Mouse (Mus musculus): ENCODE results near the gene Anpep.

Anpep gene

GRCm38 (mm10) chr7:79866294-79867000 lies 5.6 kb upstream of the Anpep start:
- DNase-seq (ENCODE audit: low read depth), result no peak

DNA sequence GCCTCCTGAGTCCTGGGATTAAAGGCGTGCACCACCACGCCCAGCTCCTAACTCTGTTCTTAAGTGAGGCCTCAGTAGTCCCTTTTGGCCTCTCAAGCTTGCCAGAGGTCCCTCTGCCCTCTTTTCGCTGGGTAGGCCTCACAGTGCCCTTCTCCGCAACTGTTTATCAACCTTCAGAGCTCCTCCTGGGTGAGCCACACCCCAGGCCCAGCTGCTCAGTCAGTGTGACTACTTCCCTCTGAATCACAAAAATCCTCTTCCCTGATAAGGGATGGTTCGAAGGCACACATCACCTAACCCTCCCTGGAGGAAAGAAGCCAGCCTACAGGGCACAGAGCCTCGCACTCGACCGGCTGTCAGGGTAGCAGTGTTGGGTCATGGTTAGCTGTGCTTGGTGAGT lies 935 bp upstream of the Anpep start:
- no peak for DNase-seq (ENCODE audit: low read depth)

- DNase-seq (ENCODE audit: low read depth), result peak; percentile 30
Observed at GRCm38 (mm10) chr7:79858956-79859630, 1.8 kb downstream of the Anpep start.

GRCm38 (mm10) chr7:79858202-79858934 lies 2.5 kb downstream of the Anpep start:
- no peak for DNase-seq (ENCODE audit: low read depth)

DNA sequence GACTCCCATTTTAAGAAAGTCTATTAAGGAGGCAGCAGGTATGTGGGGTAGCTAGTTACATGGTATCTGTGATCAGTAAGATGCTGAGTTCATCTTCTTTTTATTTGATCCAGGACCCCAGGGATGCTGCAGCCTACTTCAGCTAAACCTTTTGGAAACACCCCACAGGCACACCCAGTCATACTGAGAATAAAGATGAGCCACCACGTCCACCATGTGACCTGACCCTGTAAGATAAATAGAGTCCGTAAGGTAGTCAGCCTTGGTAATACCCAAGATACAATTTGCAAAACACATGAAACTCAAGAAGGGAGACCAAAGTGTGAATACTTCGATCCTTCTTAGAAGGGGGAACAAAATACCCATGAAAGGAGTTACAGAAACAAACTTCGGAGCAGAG lies 4.6 kb downstream of the Anpep start:
- DNase-seq (ENCODE audit: low read depth), result no peak

DNA sequence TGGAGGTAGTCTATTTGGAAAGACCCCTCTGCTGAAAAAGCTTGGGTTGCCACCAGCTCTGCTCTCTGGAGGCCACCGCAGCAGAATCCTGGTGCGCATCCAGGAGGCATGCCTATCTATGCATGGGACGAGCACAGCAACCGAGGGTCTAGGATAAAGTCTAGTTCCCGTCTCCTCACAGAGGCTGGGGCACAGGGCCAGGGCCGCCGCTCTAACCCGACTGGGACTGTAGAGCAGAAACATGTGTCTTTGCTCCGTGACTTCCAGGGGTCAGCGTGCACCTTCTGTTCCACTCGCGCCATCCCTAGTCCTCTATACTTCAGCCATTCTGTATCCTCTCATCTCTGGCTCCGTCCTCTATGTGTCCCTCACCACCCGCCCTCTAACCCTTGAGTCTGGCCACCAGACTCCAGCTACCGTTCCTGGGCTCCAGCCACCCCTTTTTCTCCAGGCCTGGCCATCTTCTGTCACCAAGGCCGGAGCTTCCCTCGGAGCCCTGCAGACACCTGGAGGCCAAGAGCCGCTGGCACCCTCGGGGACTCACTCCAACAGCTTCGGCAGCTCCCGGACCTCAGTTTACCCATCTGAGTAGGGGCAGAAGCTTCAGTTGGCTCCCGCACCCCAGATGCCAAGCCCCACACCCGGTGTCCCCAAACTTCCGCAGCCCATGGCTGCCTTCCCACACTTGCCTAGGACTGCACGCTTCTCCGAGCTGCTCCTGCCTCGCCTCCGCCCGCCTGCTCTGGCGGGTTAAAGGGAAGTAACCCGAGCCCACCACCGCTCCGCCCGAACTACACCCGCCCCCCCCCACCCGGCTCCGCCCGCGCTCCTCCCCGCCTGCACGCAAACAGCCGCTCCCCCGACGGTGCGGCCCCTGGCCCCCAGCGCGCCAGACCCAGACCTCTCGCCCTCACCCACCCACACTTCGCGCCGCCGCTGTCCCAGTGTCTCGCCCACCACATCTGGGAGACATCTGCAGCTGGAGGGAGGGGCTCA lies 13.1 kb downstream of the Anpep start:
- DNase-seq (ENCODE audit: low read depth), result no peak

GRCm38 (mm10) chr7:79846342-79846741 lies 14.5 kb downstream of the Anpep start:
- DNase-seq (ENCODE audit: low read depth), result no peak

GRCm38 (mm10) chr7:79844090-79844802 lies 16.6 kb downstream of the Anpep start:
- DNase-seq (ENCODE audit: low read depth), result no peak

- DNase-seq (ENCODE audit: low read depth), result no peak
Observed at GRCm38 (mm10) chr7:79842163-79842562, 18.7 kb downstream of the Anpep start.

DNA sequence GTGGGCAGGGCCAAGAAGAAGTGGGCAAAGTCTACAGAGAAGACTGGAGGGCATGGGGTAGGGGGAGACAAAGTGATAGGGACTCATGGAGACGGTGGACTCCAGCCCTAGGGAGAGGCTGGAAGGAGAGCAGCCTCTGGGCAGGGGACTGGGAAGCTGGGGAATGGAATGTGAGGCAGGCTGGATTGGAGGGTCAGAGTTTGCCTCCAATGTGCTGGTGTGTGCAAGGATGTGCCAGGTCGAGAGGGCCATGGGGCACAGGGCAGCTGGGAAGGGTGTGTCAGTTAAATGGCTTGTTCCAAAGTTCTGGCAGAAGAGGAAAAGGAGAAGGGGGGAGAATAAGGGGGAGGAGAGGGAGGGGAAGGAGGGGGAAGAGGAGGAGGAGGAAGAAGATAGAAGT lies 23.6 kb downstream of the Anpep start:
- no peak for DNase-seq (ENCODE audit: low read depth)

DNA sequence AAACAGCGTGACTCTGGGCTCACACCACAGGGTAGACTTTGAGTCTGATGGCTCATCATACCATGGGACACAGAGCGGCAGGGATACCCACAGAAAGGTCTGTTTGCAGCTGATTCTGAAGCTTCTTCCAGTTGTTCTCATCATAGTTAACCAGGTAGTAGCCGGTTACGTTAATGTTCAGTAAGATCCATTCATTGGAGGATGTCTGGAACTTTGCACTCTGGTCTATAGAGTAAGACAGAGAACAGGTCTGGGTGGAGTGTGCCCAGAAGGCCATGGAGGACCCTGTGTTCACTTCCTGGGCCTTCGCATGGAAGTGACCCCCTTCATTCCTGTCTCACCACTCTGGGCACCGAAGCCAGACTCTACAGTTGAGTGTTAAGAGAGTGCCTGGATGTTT lies 25.7 kb downstream of the Anpep start:
- DNase-seq (ENCODE audit: low read depth), result no peak

- DNase-seq (ENCODE audit: low read depth), result no peak
Observed at GRCm38 (mm10) chr7:79832980-79833379, 27.9 kb downstream of the Anpep start.

DNA sequence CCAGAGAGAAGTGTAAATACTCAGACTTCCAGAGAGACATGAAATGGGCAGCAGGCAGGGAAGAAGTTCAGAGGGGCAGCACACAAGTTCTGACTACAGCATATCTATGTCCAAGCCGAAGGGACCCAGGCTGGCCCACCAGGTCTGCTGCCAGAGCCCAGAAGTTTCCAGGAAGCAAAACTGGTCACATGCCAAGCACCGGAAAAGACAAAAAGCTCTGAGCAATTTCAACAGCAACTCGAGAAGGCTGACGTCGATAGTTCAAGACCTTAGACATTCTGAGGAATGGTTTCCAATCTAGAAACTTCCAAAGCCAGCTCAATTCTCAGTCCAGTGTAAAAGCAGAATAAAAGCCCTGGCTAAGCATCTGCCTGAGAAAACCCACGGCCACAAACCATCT lies 29.3 kb downstream of the Anpep start:
- DNase-seq (ENCODE audit: low read depth), result no peak

GRCm38 (mm10) chr7:79831145-79831544 lies 29.7 kb downstream of the Anpep start:
- DNase-seq (ENCODE audit: low read depth), result no peak

DNA sequence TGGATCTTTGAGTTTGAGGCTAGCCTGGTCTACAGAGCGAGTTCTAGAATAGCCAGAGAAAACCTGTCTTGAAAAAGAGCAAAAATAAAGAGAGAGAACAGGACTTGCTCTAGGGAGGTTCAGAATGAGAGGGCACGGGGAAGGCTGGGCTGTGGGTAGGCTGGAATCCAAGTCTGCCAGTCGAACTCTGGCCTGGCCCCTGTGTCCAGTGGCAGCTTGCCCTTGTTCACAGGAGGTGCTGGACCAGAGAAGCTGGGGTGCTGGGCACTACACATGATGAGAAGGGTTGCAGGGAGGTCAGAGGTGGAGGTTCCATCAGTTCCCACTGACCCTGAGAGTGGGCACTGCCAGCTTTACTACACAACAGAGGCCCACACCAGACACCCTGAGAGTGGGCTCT lies 32.5 kb downstream of the Anpep start:
- DNase-seq (ENCODE audit: low read depth), result no peak

DNA sequence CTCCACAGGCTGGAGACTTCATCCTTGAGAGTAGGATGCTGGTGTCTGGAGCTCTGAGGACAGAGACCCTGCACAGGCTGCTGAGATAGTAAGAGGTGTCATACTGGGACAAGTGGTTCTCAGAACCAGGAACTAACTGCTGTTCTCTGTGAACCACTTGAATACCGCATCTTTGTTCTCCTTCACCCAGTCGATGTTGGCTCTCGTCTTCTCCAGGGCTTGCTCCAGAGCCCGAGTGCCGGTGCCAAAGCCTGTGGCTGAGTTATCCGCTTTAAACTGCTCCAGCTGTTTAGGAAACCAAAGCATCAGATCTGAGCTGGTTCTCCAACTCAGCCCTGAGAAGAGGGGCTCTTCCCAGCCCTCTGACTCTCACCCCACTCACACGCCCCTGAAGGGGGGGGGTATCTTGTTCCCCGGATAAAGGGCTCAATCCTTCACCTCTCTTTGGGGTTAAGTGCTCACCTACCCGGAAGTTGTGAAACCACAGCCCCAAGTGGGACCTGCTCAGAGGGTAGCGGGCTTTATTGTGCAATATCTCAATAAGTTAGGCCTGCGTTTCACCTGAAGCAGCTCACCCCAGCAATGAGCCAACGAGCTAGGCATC lies 38.7 kb downstream of the Anpep start:
- DNase-seq (ENCODE audit: low read depth), result no peak

- DNase-seq (ENCODE audit: low read depth), result no peak
Observed at GRCm38 (mm10) chr7:79819996-79820395, 40.9 kb downstream of the Anpep start.

DNA sequence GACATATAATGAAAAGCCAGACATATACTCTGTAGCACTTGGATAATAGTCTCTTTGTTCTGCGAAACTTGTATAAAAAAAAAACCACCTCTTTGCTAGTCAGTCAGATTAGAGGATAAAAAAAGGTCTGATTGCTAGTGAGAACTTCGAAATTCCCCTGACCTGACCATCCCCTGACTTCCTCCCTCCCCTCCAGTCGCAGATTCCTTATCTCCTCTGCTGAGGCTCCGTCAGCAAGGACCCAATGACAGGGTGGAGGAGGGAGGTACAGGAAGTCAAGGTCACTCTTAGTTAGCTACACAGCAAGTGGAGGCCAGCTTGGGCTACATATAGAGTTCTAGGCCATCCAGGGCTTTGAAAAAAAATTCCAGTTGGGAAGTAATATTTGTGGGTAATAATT lies 41.3 kb downstream of the Anpep start:
- DNase-seq (ENCODE audit: low read depth), result no peak

- DNase-seq (ENCODE audit: low read depth), result no peak
Observed at GRCm38 (mm10) chr7:79818321-79818720, 42.5 kb downstream of the Anpep start.

DNA sequence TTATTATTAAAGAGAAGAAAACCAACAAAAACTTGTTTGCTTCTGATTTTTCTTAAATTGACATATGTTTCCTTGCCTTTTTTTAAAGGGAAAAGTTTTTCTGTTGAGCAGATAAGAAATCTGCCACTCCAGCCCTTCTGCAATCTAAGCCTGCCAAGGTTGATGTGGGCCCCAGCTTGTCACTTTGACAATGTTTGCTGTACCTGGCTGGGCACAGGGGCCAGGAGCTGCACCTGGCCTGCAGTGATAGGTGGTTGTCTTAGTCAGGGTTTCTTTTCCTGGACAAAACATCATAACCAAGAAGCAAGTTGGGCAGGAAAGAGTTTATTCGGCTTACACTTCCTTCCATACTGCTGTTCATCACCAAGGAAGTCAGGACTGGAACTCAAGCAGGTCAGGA lies 47.5 kb downstream of the Anpep start:
- DNase-seq (ENCODE audit: low read depth), result no peak
